Comparison of ENCODE assay signal across 22 mouse cellular contexts in the genomic region with DNA sequence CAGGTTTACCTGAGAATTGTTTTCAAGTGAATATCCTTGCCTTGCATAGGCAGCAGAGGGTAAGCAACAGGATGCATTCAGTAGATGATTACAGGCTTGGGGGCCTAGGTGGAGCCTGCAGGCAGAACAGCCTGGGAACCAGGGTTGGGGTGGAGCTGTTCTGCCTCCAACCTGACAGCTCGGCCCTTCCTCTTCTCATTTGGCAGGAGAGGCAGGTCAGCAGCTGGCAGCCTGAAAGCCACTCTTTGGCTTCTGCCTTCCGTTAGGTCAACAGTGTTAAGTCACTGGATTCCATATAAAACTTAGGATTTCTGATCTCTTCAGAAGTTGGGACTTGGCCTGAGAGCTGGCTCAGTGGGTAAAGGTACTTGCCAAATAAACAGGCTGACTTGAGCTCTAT. TPM values are rescaled to one million over a fixed set of nuclear protein-coding genes. Genes with fewer than 3 reads are reported as not detected.
DNase-seq lines count a peak whose midpoint lies in the region; ATAC-seq and TF ChIP-seq lines count a peak whose summit lies in the region.
"Had no signal": no experiment of that assay in that cellular context is flagged by ENCODE, and none has a peak within 500 bp of the region (broad histone marks: within the 10 kb centered on the region; RNA-seq: fewer than 3 reads in every experiment).

No protein-coding gene starts in this region.

- TF ChIP-seq POLR2A in liver, adult 2 months (IDR thresholded peaks at IDR 0.05; ENCODE audit: extremely low read depth, insufficient read depth, low read length) = no peak

- H3K4me1 ChIP-seq in heart, embryonic 10.5 days = peaks cover 23% of the 10 kb centered on the region
- no peaks in the 10 kb centered on the region for H3K4me1 ChIP-seq in intestine, embryonic 14.5 days (replicated peaks; ENCODE audit: control insufficient read depth, insufficient read depth, low read length)
- H3K4me1 ChIP-seq in intestine, postnatal 0 days (replicated peaks; ENCODE audit: control insufficient read depth, insufficient read depth, low read length) = no peaks in the 10 kb centered on the region
- H3K4me1 ChIP-seq in liver, adult 2 months (ENCODE audit: control insufficient read depth, insufficient read depth, low read length) = no peaks in the 10 kb centered on the region

- no peaks in the 10 kb centered on the region for H3K9me3 ChIP-seq in heart, embryonic 10.5 days
- no peaks in the 10 kb centered on the region for H3K9me3 ChIP-seq in intestine, embryonic 14.5 days (ENCODE audit: control insufficient read depth, low read length)
- no peaks in the 10 kb centered on the region for H3K9me3 ChIP-seq in intestine, postnatal 0 days (ENCODE audit: control insufficient read depth)
- H3K9me3 ChIP-seq: embryonic facial prominence, embryonic 10.5 days; embryonic facial prominence, embryonic 12.5 days; forebrain, embryonic 13.5 days; forebrain, embryonic 15.5 days had no signal

- no peak overlapping the region for H3K4me2 ChIP-seq in intestine, embryonic 14.5 days (ENCODE audit: low read length)
- no peak overlapping the region for H3K4me2 ChIP-seq in intestine, postnatal 0 days (replicated peaks; ENCODE audit: low read depth)
- H3K4me2 ChIP-seq: embryonic facial prominence, embryonic 12.5 days; forebrain, embryonic 13.5 days; forebrain, embryonic 15.5 days had no signal

- 33% methylated on average over 2 of the region's 2 CpGs for WGBS in heart, embryonic 10.5 days
- WGBS in intestine, embryonic 14.5 days = 37% methylated on average over 2 of the region's 2 CpGs
- WGBS in intestine, postnatal 0 days = 61% methylated on average over 2 of the region's 2 CpGs
- 20% methylated on average over 2 of the region's 2 CpGs for WGBS in liver, adult 2 months

- peak; percentile 90 for DNase-seq in heart, adult 11 months
- DNase-seq in heart, embryonic 10.5 days (ENCODE audit: low spot score) = no peak
- peak; percentile 46 for DNase-seq in intestine, embryonic 14.5 days (ENCODE audit: low spot score)
- peak; percentile 43 for DNase-seq in liver, adult 2 months (ENCODE audit: extremely low read depth, low read depth, low spot score)
- DNase-seq in liver = no peak
- DNase-seq in adipocyte (ENCODE audit: low spot score) = peak; percentile 29
- no peak for DNase-seq in kidney, postnatal 4 days
- DNase-seq: adrenal gland, adult 8-10 months; adrenal gland, postnatal 14 days; adrenal gland, postnatal 36 days; cerebellum, adult 9-10 months; forebrain, postnatal 0 days had no signal

- no peaks in the 10 kb centered on the region for H3K79me2 ChIP-seq in liver, adult 2 months (ENCODE audit: control insufficient read depth, insufficient read depth, low read length)

- H3K4me3 ChIP-seq in heart, embryonic 10.5 days = no peak overlapping the region
- H3K4me3 ChIP-seq in intestine, embryonic 14.5 days (ENCODE audit: low read depth, low read length) = no peak overlapping the region
- H3K4me3 ChIP-seq in intestine, postnatal 0 days (ENCODE audit: low read depth, low read length) = no peak overlapping the region
- H3K4me3 ChIP-seq in liver, adult 2 months (ENCODE audit: insufficient read depth, low read depth, low read length) = no peak overlapping the region
- H3K4me3 ChIP-seq: embryonic facial prominence, embryonic 10.5 days; embryonic facial prominence, embryonic 12.5 days; forebrain, embryonic 13.5 days; forebrain, embryonic 15.5 days had no signal

- no peak for ATAC-seq in intestine, embryonic 14.5 days (replicated peaks; ENCODE audit: low FRiP score, low TSS enrichment, low read depth)
- ATAC-seq in intestine, postnatal 0 days = no peak
- ATAC-seq: forebrain, embryonic 13.5 days; forebrain, embryonic 15.5 days; forebrain, postnatal 0 days had no signal

- no peak overlapping the region for H3K9ac ChIP-seq in intestine, embryonic 14.5 days (ENCODE audit: low read length)
- no peak overlapping the region for H3K9ac ChIP-seq in intestine, postnatal 0 days (ENCODE audit: low read depth, low read length)
- H3K9ac ChIP-seq in liver, adult 2 months (ENCODE audit: low read depth, low read length) = no peak overlapping the region
- H3K9ac ChIP-seq: embryonic facial prominence, embryonic 12.5 days; forebrain, embryonic 13.5 days; forebrain, embryonic 15.5 days; forebrain, postnatal 0 days had no signal

- TF ChIP-seq CTCF in intestine, postnatal 0 days (IDR thresholded peaks at IDR 0.05; ENCODE audit: low read depth) = no peak
- no peak for TF ChIP-seq CTCF in liver, adult 2 months (IDR thresholded peaks at IDR 0.05; ENCODE audit: low read depth, low read length)

- no peak overlapping the region for H3K27ac ChIP-seq in heart, embryonic 10.5 days
- H3K27ac ChIP-seq in intestine, embryonic 14.5 days (ENCODE audit: low read depth) = no peak overlapping the region
- H3K27ac ChIP-seq in intestine, postnatal 0 days (ENCODE audit: low read depth, low read length) = no peak overlapping the region
- no peak overlapping the region for H3K27ac ChIP-seq in liver, adult 2 months (replicated peaks; ENCODE audit: insufficient read depth, low read depth, low read length)
- H3K27ac ChIP-seq: embryonic facial prominence, embryonic 10.5 days; embryonic facial prominence, embryonic 12.5 days; forebrain, embryonic 13.5 days; forebrain, embryonic 15.5 days had no signal

- H3K36me3 ChIP-seq in heart, embryonic 10.5 days = peaks cover 38% of the 10 kb centered on the region
- H3K36me3 ChIP-seq in intestine, embryonic 14.5 days (ENCODE audit: control insufficient read depth, insufficient read depth, low read length) = peaks cover 37% of the 10 kb centered on the region
- peaks cover 31% of the 10 kb centered on the region for H3K36me3 ChIP-seq in intestine, postnatal 0 days (ENCODE audit: control insufficient read depth, insufficient read depth)
- peaks cover 2% of the 10 kb centered on the region; the same call in 1 of the 2 replicates for H3K36me3 ChIP-seq in liver, adult 2 months (ENCODE audit: control insufficient read depth, insufficient read depth, low read length)

- peaks cover 33% of the 10 kb centered on the region for H3K27me3 ChIP-seq in heart, embryonic 10.5 days (ENCODE audit: insufficient read depth, poor library complexity, severe bottlenecking)
- H3K27me3 ChIP-seq in intestine, embryonic 14.5 days (replicated peaks; ENCODE audit: control insufficient read depth, insufficient read depth, low read length) = peaks cover 11% of the 10 kb centered on the region
- H3K27me3 ChIP-seq in intestine, postnatal 0 days (replicated peaks; ENCODE audit: control insufficient read depth, insufficient read depth, low read length) = peaks cover 15% of the 10 kb centered on the region
- H3K27me3 ChIP-seq in liver, adult 2 months (ENCODE audit: control insufficient read depth, insufficient read depth, low read length) = no peaks in the 10 kb centered on the region

RNA-seq across cellular contexts. Expression of a gene that starts 6.9 kb away (rescaled TPM):
- not detected in 2 replicates for polyA plus RNA-seq in heart, embryonic 10.5 days (2016; fragmentation: Nextera tagmentation; extraction: Ambion mirVana)
- polyA plus RNA-seq in intestine, embryonic 14.5 days (2014; fragmentation: Nextera tagmentation; extraction: Ambion mirVana) = not detected in 2 replicates
- polyA plus RNA-seq in intestine, postnatal 0 days (2015; fragmentation: Nextera tagmentation; extraction: Ambion mirVana) = not detected in 2 replicates
- not detected in 2 replicates for total RNA-seq in liver, adult 2 months (2014; rRNA removed)
- not detected in 2 replicates for polyA plus RNA-seq in liver, adult 2 months (2012; rRNA removed)
- total RNA-seq: adrenal gland, adult 18-20 months; adrenal gland, adult 8-10 months; adrenal gland, postnatal 14 days; adrenal gland, postnatal 36 days; MEL had no signal
- polyA plus RNA-seq: C2C12; cerebellum, adult 2 months; cortical plate, adult 2 months; embryonic facial prominence, embryonic 10.5 days; embryonic facial prominence, embryonic 12.5 days had no signal

RNA-seq across cellular contexts. Expression of a gene that starts 10.3 kb away (rescaled TPM):
- 27.0 and 31.6 TPM in 2 replicates for polyA plus RNA-seq in heart, embryonic 10.5 days (2016; fragmentation: Nextera tagmentation; extraction: Ambion mirVana)
- 29.0 and 29.8 TPM in 2 replicates for polyA plus RNA-seq in intestine, embryonic 14.5 days (2014; fragmentation: Nextera tagmentation; extraction: Ambion mirVana)
- polyA plus RNA-seq in intestine, postnatal 0 days (2015; fragmentation: Nextera tagmentation; extraction: Ambion mirVana) = 13.5 and 14.0 TPM in 2 replicates
- 2.4 and 4.2 TPM in 2 replicates for total RNA-seq in liver, adult 2 months (2014; rRNA removed)
- 10.0 and 12.8 TPM in 2 replicates for polyA plus RNA-seq in liver, adult 2 months (2012; rRNA removed)

RNA-seq across cellular contexts. Expression of a gene that starts 10.4 kb away (rescaled TPM):
- polyA plus RNA-seq in heart, embryonic 10.5 days (2016; fragmentation: Nextera tagmentation; extraction: Ambion mirVana) = 19.8 and 30.4 TPM in 2 replicates
- polyA plus RNA-seq in intestine, embryonic 14.5 days (2014; fragmentation: Nextera tagmentation; extraction: Ambion mirVana) = 27.2 and 28.9 TPM in 2 replicates
- 68.7 and 77.6 TPM in 2 replicates for polyA plus RNA-seq in intestine, postnatal 0 days (2015; fragmentation: Nextera tagmentation; extraction: Ambion mirVana)
- 8.9 and 12.8 TPM in 2 replicates for total RNA-seq in liver, adult 2 months (2014; rRNA removed)
- polyA plus RNA-seq in liver, adult 2 months (2012; rRNA removed) = 13.0 and 13.7 TPM in 2 replicates

Comparison
In these comparisons a context has a peak if more than half of its experiments do, and no peak if none do; other contexts are left out.
1. DNase-seq: peak in heart, adult 11 months (single experiment), intestine, embryonic 14.5 days (single experiment), liver, adult 2 months (single experiment) and adipocyte (single experiment); none in heart, embryonic 10.5 days (single experiment), liver (single experiment) and kidney, postnatal 4 days (0 of 2).